Mouse (Mus musculus) adrenal gland, adult 8-10 months (tissue): ENCODE data around the gene Lmbr1. TPM values are rescaled to one million over a fixed set of nuclear protein-coding genes. Genes with fewer than 3 reads are reported as not detected.
A peak's percentile ranks its signal among the peaks of the same experiment; 100 is the strongest.
"Not testable (repeated sequence)": the region's sequence is repeated elsewhere in the genome, so short reads cannot be mapped to it uniquely, and the experiment has no call there.

Experiments
- DNase-seq: peaks from one replicate; pipeline ENCODE4 v3.0.0; 2022
- total RNA-seq, 4 experiments: library from RNA; stranded (reverse); gene quantifications; 2 replicates each; pipeline ENCODE4 v1.2.4; 2022

The Lmbr1 gene
- 10 to 100 TPM in 3 of 4 experiments, 1 to 10 TPM in 1; 9.7 to 15.2 (median 11.7) TPM for total RNA-seq

- DNase-seq: peak; percentile 93
Measured at GRCm38 (mm10) chr5:29378298-29379036, at the start of gene Lmbr1. Gene Lmbr1, minus strand, starts transcription at chr5:29378390.

DNA sequence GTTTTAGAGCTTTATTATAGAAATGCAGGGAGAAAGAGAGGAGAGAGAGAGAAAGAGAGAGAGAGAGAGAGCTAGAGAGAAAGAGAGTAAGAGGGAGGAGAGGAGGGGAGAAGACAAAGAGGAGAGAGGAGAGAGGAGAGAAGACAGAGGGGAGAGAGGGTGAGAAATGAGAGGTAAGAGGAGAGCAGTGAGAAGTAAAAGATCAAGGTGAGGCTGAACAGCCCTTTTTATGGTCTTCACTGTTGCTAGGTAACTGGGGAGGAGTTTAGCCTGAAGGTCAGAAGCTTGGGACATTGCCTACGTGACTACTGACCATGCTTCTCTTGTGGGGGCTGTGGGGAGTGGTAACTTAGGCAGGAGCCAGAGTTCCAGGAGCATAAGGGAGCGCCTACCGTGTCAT, 45.1 kb upstream of the Lmbr1 start:
- DNase-seq: not testable (repeated sequence)

GRCm38 (mm10) chr5:29413041-29413440, 34.9 kb upstream of the Lmbr1 start:
- DNase-seq: no peak

DNA sequence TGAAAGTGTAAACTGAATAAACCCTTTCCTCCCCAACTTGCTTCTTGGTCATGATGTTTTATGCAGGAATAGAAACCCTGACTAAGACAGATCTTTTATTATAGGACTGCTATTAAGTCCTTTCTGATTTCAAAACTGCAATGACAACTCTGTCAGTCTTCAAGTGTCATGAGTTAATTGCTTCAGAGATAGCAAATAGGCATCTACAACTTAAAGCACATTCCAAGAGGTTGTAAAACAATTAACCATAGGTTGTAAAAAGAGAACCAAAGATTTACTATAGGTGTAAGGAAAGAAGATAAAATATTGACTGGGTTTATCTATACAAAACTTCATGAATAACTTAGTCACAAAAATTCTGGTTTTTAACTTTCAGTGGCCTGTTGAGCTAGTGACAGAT, 32.7 kb upstream of the Lmbr1 start:
- no peak for DNase-seq

- peak; percentile 70 for DNase-seq
Measured at GRCm38 (mm10) chr5:29398427-29398826, 20.2 kb upstream of the Lmbr1 start.

DNA sequence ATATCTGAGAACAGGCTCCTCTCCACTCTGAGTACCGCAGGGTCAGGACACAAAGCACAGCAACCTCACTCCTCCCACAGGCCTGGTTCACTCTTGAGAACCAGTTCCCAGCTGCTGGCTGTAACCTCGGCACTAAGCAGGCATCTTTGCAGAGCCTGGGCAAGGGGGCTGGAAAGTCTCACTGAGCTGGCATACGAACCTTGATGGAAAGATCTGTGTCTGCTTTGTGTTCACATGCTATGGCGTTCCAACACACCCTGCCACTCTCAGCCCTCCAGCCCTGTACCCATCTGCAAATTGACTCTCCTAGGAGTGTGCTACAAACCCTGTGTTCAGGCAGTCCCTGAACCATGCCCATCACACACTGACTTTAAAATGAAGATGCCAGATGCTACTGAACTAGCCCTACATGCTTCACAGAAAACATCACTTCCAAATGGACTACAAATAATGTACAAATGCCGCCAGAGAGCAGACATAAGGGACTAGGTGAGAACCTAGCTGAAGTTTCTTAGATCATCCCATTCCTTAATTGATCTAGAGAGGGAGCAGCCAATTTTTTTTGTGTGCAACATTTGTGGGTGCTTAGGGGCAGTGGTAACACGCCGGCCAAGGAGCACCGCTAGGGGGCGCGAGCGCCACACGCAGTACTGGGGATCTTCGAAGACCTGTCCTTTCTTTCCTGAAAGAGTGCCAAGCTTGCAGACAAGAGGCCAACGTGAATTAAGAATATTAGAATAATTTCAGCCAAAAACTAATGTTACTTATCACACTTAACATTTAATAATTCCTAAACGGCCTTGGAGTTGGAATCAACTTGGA, 11.0 kb upstream of the Lmbr1 start:
- peak; percentile 57 for DNase-seq

DNA sequence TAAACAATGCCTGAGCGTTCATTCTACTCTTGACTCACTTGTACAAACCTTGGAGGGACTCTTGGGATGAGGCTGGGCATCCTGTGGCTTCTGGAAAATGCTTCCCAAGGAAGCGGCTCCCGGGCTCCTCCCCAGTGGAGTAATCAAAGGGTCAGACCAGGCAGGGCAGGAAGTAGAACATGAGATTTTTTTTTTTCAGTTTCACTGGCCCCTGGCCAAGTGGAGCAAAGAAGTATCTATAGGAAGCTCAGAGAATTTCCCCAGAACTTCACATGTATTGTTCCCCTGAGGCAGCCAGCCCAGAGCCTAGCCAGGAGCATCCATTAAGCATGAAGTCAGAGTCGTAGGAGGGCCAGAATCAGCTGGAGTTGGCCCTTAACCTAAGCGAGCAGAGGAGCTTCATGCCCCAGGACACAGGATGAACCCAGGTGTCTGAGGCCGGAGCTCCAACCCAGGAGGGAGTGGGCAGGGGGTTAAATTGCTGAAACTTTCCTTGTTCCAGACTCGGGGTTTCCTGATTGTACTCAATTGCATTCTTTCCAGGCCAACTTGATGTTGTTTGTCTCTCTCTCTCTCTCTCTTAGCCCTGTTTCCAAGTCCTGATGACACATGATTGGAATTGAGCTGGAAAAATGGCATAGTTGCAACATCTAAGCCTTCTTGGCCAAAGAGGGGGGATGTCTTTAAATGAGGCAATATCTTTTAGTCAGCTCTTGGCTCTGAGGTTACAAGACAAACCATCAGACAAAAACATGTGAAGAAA, 10.2 kb upstream of the Lmbr1 start:
- no peak for DNase-seq

DNA sequence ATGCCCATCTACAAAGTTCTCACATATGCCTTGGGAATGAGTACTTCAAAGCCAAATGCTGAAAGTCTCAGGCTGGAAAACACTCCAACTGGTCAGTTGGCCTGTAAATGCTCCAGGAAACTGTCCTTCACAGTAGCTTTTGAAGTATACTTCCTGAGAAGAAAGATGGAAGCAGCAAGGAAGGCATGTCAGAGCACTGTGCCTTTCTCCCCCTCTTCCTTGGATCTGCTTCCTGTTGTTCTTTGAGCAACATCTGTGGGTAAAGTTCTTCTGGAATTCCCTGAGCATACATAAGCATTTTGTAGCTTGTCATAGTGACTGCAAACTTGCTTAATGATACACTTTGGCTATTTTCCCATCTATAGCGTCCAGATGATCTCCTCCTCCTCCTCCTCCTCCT, 9.4 kb upstream of the Lmbr1 start:
- DNase-seq: no peak

GRCm38 (mm10) chr5:29382776-29383175, 4.6 kb upstream of the Lmbr1 start:
- no peak for DNase-seq

GRCm38 (mm10) chr5:29380091-29380490, 1.9 kb upstream of the Lmbr1 start:
- DNase-seq: no peak

DNA sequence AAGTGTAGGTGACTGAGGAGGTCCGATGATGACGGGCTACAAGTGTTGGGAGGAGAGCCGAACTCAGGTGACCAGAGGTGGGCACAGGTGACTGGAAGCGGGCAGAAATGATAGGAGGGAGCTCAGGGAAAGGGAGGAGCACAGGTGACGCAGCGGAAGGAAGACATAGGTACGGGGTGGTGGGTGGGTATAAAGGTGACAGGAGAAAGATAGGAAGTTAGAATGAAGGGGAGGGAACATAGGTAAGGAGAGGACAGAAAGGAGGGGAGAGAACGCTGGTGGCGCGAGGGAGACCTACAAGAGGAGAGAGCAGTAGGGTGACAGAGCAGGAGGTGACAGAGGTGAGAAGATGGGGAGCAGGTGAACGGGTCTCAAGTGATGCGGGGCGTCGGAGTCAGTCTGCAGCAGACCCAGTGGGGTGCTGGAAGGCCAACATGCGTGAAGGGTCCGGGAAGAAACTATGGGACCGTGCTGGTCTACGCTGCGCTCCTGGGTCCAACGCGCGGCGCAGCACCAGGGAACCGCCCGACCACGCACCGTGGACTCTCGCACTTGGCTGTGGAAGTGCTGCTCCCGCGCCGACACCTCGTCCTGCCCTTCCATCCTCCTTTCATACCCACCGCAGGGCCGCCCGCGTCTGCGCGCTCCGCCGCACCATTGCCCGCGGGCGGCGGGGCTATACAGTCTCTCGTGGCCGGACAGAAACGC, 446 bp downstream of the Lmbr1 start:
- no peak for DNase-seq

- no peak for DNase-seq
Measured at GRCm38 (mm10) chr5:29363511-29363910, 14.7 kb downstream of the Lmbr1 start.

- no peak for DNase-seq
Measured at GRCm38 (mm10) chr5:29335836-29336235, 42.4 kb downstream of the Lmbr1 start.

DNA sequence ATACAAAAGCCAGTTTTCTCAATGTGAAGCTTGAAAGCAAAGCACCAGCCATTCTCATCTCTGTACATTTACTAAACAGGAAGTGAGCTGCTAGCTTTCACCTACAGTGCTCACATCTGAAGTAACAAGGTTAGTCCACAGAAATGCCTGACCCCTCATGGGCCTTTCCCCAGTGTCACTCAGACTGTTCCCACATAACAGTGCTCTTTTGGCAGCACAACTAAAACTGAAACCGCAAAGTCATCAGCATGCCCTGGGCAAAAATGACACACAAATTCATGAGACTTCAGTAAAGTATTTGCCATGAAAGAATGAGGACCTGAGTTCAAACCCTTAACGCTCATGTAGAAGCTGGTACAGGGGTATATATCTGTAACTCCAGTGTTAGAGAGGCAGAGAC, 55.7 kb downstream of the Lmbr1 start:
- no peak for DNase-seq

DNA sequence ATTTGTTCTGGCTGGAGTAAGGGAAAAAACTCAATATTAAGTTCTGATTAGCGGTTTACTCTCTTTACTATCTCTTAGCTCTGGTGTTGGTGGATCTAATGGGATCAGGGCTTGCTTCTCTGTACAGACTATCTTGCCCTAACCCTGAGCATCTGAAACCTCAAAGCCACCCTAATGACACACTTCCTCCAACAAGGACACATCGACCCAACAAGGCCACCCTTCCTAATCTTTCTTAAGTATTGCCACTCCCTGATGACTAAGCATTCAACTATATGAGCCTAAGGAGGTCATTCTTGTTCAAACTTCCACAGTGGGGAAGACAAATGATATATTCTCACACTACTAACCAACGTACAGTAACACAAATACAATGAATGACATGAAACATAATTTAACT, 69.0 kb downstream of the Lmbr1 start:
- DNase-seq: peak; percentile 18

GRCm38 (mm10) chr5:29293194-29293593, 85.0 kb downstream of the Lmbr1 start:
- DNase-seq: peak; percentile 20

- DNase-seq: no peak
Measured at GRCm38 (mm10) chr5:29290110-29290509, 88.1 kb downstream of the Lmbr1 start.

GRCm38 (mm10) chr5:29289703-29290102, 88.5 kb downstream of the Lmbr1 start:
- DNase-seq: no peak

- no peak for DNase-seq
Measured at GRCm38 (mm10) chr5:29281081-29281480, 97.1 kb downstream of the Lmbr1 start.

- DNase-seq: no peak
Measured at GRCm38 (mm10) chr5:29274746-29275145, 103.4 kb downstream of the Lmbr1 start.

GRCm38 (mm10) chr5:29273426-29273825, 104.8 kb downstream of the Lmbr1 start:
- no peak for DNase-seq

GRCm38 (mm10) chr5:29270879-29271278, 107.3 kb downstream of the Lmbr1 start:
- DNase-seq: no peak
